Mouse (Mus musculus): ENCODE results near the gene Dab1.

DNA sequence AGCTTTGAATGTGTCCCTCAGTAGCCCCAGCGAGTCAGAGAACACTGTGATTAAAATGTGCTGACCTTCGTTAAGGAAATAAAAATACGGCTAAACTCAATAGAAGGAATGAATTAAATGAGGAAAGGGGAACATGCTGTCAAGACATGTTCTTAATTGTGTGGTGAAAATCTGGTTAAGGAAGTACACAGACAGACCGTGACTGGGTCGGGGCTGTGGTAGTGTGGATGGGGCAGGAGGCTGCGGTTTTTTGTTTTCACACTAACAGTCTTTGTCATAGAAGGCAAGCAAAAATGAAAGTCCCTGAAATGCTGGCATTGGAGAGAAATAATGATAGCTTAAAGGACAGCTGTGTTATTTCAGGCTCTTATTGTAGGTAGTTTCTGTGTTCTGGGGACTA, 92.2 kb downstream of the Dab1 start:
- TF ChIP-seq CTCF (IDR thresholded peaks at IDR 0.05) (no peak), EP300 (IDR thresholded peaks at IDR 0.05) (no peak)
